Mouse (Mus musculus) liver, adult (tissue): ENCODE measurements around the gene Gsdma3.

ENCODE experiments used
- GATA4 ChIP-seq: IDR thresholded peaks from 2 replicates; pipeline ENCODE4 v1.6.1; 2014; ENCODE audit warnings: mild to moderate bottlenecking, low read length; ENCODE audit not compliant: insufficient replicate concordance

Gene Gsdma3

GRCm38 (mm10) chr11:98625611-98626410 is at the start of gene Gsdma3, which contains the start of gene Gm12355:
Gene Gsdma3 (plus strand): TSS chr11:98626360.
Gene Gm12355 (minus strand): TSS chr11:98625661.
- TF ChIP-seq GATA4 = no peak

- TF ChIP-seq GATA4 = no peak
Observed at GRCm38 (mm10) chr11:98577776-98578175, 48.4 kb upstream of the Gsdma3 start.

GRCm38 (mm10) chr11:98580301-98581121 is 45.6 kb upstream of the Gsdma3 start:
- peak; percentile 74; the same call in 1 of the 2 replicates for TF ChIP-seq GATA4

GRCm38 (mm10) chr11:98581286-98582029 is 44.7 kb upstream of the Gsdma3 start:
- no peak for TF ChIP-seq GATA4

- TF ChIP-seq GATA4 = no peak
Observed at GRCm38 (mm10) chr11:98582030-98582388, 44.2 kb upstream of the Gsdma3 start.

- TF ChIP-seq GATA4 = no peak
Observed at GRCm38 (mm10) chr11:98582551-98583264, 43.5 kb upstream of the Gsdma3 start.

- no peak for TF ChIP-seq GATA4
Observed at GRCm38 (mm10) chr11:98583265-98583552, 43.0 kb upstream of the Gsdma3 start.

GRCm38 (mm10) chr11:98583571-98583970 is 42.6 kb upstream of the Gsdma3 start:
- TF ChIP-seq GATA4 = no peak

GRCm38 (mm10) chr11:98584146-98584545 is 42.0 kb upstream of the Gsdma3 start:
- TF ChIP-seq GATA4 = no peak

- no peak for TF ChIP-seq GATA4
Observed at GRCm38 (mm10) chr11:98584629-98585177, 41.5 kb upstream of the Gsdma3 start.

GRCm38 (mm10) chr11:98586087-98586891 is 39.9 kb upstream of the Gsdma3 start:
- no peak for TF ChIP-seq GATA4

- peak; percentile 87; the same call in 1 of the 2 replicates for TF ChIP-seq GATA4
Observed at GRCm38 (mm10) chr11:98586892-98587563, 39.1 kb upstream of the Gsdma3 start, which contains the start of gene Ormdl3. Gene Ormdl3 (minus strand): TSS chr11:98587368.
